Mouse (Mus musculus): Measurements from ENCODE around the gene Cyb561.

DNA sequence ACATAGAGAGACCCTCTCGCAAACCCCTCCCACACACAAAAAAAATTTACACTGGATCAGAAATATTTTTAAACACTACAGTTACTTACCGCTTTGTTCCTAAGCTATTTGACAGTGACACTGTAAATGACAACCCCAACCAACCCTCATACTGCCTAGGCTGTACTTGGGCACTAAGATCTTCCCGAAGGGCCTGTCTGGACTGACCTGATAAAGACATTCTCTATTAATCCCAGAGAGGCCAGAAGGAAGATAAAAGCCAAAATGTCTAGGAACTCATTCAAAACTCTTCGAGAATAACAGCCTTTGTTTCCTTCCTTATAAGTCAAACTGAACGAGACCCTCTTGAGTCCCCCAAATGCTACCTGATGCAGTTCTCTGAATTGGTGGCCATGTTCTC is 31.9 kb downstream of the Cyb561 start:
- TF ChIP-seq EP300 (IDR thresholded peaks at IDR 0.05; ENCODE audit: insufficient read depth, low read depth, low read length) (no peak), CTCF (IDR thresholded peaks at IDR 0.05; ENCODE audit: low read depth, low read length) (no peak)

Data from ES-Bruce4 (cell line).